Mouse (Mus musculus) WW6 (cell line): Measurements from ENCODE around the gene Rabl6.

ENCODE experiments used
- DNase-seq: peaks from one replicate; pipeline ENCODE4 v3.0.0-alpha.2; 2013; ENCODE audit warnings: low read depth, low spot score

The Rabl6 gene

GRCm38 (mm10) chr2:25596765-25597510, 11.4 kb downstream of the Rabl6 start:
- no peak for DNase-seq

DNA sequence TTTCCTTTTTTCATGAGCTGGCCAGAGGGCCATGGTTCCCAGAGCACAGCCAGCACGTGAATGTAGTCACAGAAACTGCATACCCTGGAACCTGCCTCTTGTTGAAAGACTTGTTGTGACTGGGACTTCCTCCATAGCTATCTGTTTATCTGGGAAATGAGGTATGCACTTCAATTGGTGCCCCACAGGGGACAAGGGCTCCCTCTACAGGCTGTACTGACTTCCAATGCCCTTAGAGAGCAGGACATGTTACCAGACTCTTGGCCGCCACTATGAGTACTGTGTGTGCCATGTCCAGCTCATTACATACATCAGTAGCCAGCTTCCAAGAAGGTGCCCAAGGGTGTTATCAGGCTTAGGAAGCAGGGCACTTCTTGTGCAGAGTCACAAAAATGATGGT, 16.5 kb downstream of the Rabl6 start:
- DNase-seq, result no peak

GRCm38 (mm10) chr2:25588227-25588907, 20.0 kb downstream of the Rabl6 start:
- no peak for DNase-seq

DNA sequence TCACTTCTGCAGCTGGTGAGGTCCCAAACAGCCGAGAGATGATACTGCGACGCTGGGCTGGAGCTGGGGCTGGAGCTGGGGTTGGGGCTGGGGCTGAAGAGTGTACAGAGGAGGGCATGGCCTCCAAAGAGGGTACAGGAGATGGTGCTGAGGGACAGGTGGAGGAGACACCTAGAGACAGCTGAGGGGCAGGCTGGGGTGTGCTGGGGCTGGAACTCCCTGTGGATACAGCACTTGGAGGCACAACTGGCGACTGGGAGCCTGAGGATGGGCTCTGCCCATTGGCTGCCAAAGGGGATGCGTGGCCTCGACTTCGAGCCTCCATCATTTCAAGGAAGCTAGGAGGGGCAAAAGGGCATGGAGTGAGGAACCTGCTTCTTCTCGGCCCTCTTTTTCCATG, 21.0 kb downstream of the Rabl6 start:
- no peak for DNase-seq

- DNase-seq, result no peak
Observed at GRCm38 (mm10) chr2:25585601-25586000, 22.7 kb downstream of the Rabl6 start.

DNA sequence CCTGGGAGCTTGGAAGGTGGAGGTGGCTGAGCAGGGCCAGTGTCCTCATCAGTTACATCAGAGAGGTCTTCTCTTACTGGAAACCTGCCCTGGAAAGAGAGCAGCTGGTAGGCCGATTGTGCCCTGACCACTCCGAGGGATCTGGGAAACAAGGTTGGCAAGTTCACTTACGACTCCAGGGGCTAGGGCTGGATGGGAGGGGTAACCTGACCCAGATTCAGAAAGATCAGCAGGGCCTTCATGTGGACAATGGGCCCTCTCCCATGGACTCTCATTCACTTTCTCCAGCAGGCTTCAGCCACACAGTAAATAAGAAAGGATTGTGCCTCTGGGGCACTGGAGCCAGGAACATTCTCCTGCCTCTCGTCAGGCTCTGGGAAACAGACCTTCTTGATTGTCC, 23.5 kb downstream of the Rabl6 start:
- DNase-seq, result no peak

- DNase-seq, result no peak
Observed at GRCm38 (mm10) chr2:25584152-25584551, 24.2 kb downstream of the Rabl6 start.

- DNase-seq, result no peak
Observed at GRCm38 (mm10) chr2:25583571-25583970, 24.8 kb downstream of the Rabl6 start.

DNA sequence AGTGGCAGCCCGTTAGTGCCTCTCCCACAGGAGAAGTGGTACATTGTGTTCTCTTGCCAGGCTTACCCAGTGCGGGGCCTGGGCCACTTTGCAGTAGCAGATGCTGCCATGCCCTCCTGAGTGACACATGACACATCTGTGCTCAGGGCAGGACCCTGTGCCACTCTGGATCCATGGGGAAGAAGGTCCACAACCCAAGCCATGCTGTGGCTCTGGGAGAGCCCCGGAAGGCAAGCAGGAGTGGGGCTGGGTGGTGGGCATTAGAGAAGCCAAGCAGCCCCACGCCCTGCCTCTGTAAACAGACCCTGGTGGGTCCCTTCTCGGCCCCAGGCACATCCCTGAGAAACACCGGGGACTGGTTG, 25.2 kb downstream of the Rabl6 start:
- DNase-seq, result no peak

GRCm38 (mm10) chr2:25582466-25583119, 25.7 kb downstream of the Rabl6 start:
- no peak for DNase-seq

GRCm38 (mm10) chr2:25581901-25582301, 26.4 kb downstream of the Rabl6 start:
- DNase-seq, result no peak

- no peak for DNase-seq
Observed at GRCm38 (mm10) chr2:25581294-25581864, 26.9 kb downstream of the Rabl6 start, which contains the start of gene Ajm1. Gene Ajm1, minus strand, starts transcription at chr2:25581757.

GRCm38 (mm10) chr2:25580621-25581101, 27.7 kb downstream of the Rabl6 start:
- DNase-seq, result no peak

GRCm38 (mm10) chr2:25579737-25580460, 28.4 kb downstream of the Rabl6 start:
- DNase-seq, result no peak

GRCm38 (mm10) chr2:25578796-25579736, 29.3 kb downstream of the Rabl6 start:
- DNase-seq, result no peak

- no peak for DNase-seq
Observed at GRCm38 (mm10) chr2:25577951-25578795, 30.1 kb downstream of the Rabl6 start.

GRCm38 (mm10) chr2:25576965-25577891, 31.1 kb downstream of the Rabl6 start:
- DNase-seq, result no peak
